Mouse (Mus musculus) C2C12 (cell line): ENCODE results near the gene Kremen1.

ENCODE experiments used
- CTCF ChIP-seq: IDR thresholded peaks from one replicate; pipeline ENCODE4 v1.5.1; 2011; ENCODE audit not compliant: control insufficient read depth, insufficient read depth, insufficient read length
- MAX ChIP-seq: IDR thresholded peaks from one replicate; pipeline ENCODE4 v1.6.1; 2011; ENCODE audit warnings: mild to moderate bottlenecking, control low read depth
- MYOD1 ChIP-seq: IDR thresholded peaks from one replicate; pipeline ENCODE4 v1.6.1; 2011; ENCODE audit warnings: low read depth; ENCODE audit not compliant: control insufficient read depth, insufficient read length

- TF ChIP-seq CTCF (no peak), MYOD1 (no peak), MAX (no peak)
These were observed 100.5 kb downstream of the Kremen1 start for GRCm38 (mm10) chr11:5160722-5161485.
